Mouse (Mus musculus) spleen, postnatal 36 days (tissue): ENCODE data around the gene Disp1.

Experiments
- DNase-seq, 2 experiments: peaks; one replicate each; pipeline ENCODE4 v3.0.0; 2022; ENCODE audit warnings: low spot score in 2 of 2, mixed read lengths in 1 of 2

Disp1 gene

GRCm38 (mm10) chr1:183207141-183207540, 14.2 kb downstream of the Disp1 start:
- no peak for DNase-seq

- DNase-seq, result no peak
Measured at GRCm38 (mm10) chr1:183200926-183201325, 20.4 kb downstream of the Disp1 start.

- no peak for DNase-seq
Measured at GRCm38 (mm10) chr1:183194763-183195162, 26.6 kb downstream of the Disp1 start.

- DNase-seq, result no peak
Measured at GRCm38 (mm10) chr1:183194151-183194550, 27.2 kb downstream of the Disp1 start.

GRCm38 (mm10) chr1:183191398-183191797, 29.9 kb downstream of the Disp1 start:
- no peak for DNase-seq

GRCm38 (mm10) chr1:183190456-183190855, 30.9 kb downstream of the Disp1 start:
- DNase-seq, result no peak

GRCm38 (mm10) chr1:183189014-183189662, 32.2 kb downstream of the Disp1 start:
- DNase-seq, result no peak

- no peak for DNase-seq
Measured at GRCm38 (mm10) chr1:183188115-183189013, 33.0 kb downstream of the Disp1 start.

GRCm38 (mm10) chr1:183185560-183185959, 35.8 kb downstream of the Disp1 start:
- DNase-seq, result no peak

GRCm38 (mm10) chr1:183184681-183185080, 36.6 kb downstream of the Disp1 start:
- DNase-seq, result no peak

GRCm38 (mm10) chr1:183183565-183183964, 37.8 kb downstream of the Disp1 start:
- no peak for DNase-seq

- no peak for DNase-seq
Measured at GRCm38 (mm10) chr1:183182641-183183414, 38.5 kb downstream of the Disp1 start.

- DNase-seq, result no peak
Measured at GRCm38 (mm10) chr1:183181030-183181395, 40.3 kb downstream of the Disp1 start.

GRCm38 (mm10) chr1:183180301-183181029, 40.9 kb downstream of the Disp1 start:
- no peak for DNase-seq

- DNase-seq, result no peak
Measured at GRCm38 (mm10) chr1:183179316-183179715, 42.0 kb downstream of the Disp1 start.

- no peak for DNase-seq
Measured at GRCm38 (mm10) chr1:183175236-183175635, 46.1 kb downstream of the Disp1 start.

- DNase-seq, result no peak
Measured at GRCm38 (mm10) chr1:183171095-183171494, 50.2 kb downstream of the Disp1 start.

GRCm38 (mm10) chr1:183168465-183168864, 52.9 kb downstream of the Disp1 start:
- DNase-seq, result no peak

- DNase-seq, result no peak
Measured at GRCm38 (mm10) chr1:183167776-183168175, 53.5 kb downstream of the Disp1 start.

GRCm38 (mm10) chr1:183166700-183167099, 54.6 kb downstream of the Disp1 start:
- no peak for DNase-seq

GRCm38 (mm10) chr1:183164648-183165071, 56.7 kb downstream of the Disp1 start:
- no peak for DNase-seq

- no peak for DNase-seq
Measured at GRCm38 (mm10) chr1:183164190-183164580, 57.1 kb downstream of the Disp1 start.
